Mouse (Mus musculus) brain, embryonic 14.5 days (tissue): ENCODE data around the gene Klhl7.

Experiments used
- CTCF ChIP-seq: fragments of 200-500 bp; IDR thresholded peaks from 2 replicates; pipeline ENCODE4 v1.5.1; 2012; ENCODE audit warnings: inconsistent platforms, mild to moderate bottlenecking, moderate library complexity, borderline replicate concordance; ENCODE audit not compliant: insufficient read depth, insufficient read length; ENCODE audit errors: extremely low read depth
- POLR2A ChIP-seq: fragments of 200-500 bp; IDR thresholded peaks from 2 replicates; pipeline ENCODE4 v1.6.1; 2012; ENCODE audit warnings: mild to moderate bottlenecking, inconsistent platforms, borderline replicate concordance; ENCODE audit not compliant: poor library complexity, insufficient read depth, insufficient read length, severe bottlenecking; ENCODE audit errors: extremely low read depth

GRCm38 (mm10) chr5:24068955-24069354 is 31.4 kb upstream of the Klhl7 start:
- TF ChIP-seq POLR2A (no peak), CTCF (no peak)
